Mouse (Mus musculus) natural killer cell, adult 2 months (primary cell): ENCODE measurements around the gene Crlf3.

ENCODE experiments used
- DNase-seq, 2 experiments: peaks; one replicate each; pipeline ENCODE4 v3.0.0; 2022; ENCODE audit warnings: low spot score in 2 of 2

The Crlf3 gene

DNA sequence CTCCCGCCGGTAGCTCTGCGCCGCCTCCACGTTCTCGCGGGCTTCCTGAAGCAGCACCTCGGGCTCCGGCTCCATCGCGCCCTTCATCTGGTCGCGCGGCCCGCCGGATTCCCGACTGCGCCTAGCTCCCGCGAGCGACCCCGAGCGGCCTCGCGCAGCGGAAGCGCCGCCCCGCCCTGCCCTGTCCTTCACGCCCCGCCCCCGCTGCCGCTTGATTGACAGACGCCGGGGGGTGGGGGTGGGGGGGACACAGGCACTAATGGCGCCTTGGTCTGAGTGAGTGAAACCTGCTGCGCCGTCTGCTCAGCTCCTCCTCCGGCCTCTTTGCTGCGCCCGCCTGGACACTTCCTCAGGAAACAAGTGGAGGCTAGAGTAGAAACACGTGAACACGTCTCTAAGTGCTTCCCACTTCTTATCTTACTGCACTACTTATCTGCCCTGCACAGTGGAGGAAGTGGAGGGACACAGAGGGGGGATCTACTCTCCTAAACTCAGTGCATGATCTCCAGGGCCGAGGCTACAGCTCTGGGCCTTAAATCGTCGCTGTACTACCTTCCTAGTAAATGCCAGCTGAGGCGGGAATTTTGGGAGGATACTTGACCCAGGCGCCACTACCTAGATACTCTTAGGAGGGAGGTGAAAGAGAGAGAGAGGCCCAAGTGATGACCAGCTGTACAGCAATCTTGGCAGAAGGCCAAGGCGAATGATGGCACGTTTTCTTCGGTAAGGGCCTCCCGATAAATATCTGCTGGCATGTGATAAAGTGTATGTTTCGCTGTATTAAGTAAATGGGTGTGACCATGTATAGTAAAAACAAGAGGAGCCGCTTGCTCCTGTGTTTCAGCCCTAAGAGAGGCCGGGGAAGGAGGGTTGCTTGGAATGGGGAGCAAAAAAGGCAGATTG is at the start of gene Crlf3:
Crlf3 (minus strand) TSS at position 166 of the 903 bp plus-strand sequence.
- peak; percentile 91 to 93 for DNase-seq

DNA sequence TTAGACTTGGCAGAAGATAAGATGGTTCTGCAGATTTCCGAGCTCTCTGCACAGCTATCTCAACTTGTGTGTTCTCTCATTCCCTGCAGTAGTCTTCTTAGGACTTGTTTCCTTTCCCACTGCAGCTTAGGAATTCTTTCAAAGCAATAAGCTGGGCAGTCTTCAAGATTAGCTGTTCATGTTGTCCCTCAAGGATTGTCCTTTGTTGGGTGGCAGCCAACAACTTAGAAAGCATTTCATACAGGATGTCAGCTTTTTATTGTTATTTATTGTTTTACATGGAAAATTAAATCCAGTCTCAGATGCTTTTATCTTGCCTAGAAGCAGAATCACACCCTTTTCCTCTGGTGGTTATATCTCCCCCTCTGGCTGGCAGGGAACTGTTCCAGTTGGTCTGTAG is 35.6 kb upstream of the Crlf3 start:
- no peak for DNase-seq

DNA sequence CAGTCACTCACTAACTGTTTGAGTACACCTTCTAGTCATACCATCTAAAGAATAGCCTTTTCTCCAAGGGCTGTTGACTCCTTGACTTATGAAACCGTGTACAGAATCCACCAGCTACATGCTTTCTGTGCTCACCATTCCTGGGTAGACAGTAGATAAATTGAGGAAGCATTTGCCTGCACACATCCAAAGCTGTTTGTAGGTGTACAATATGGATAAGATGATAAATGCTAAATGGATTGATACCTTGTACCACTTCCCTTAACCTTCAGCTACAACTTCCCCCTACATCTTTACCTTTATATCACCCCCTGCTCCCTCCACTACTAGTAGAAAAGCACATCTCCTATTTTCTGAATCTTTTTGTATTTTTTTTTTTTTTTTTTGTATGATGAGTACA is 23.6 kb upstream of the Crlf3 start:
- no peak for DNase-seq

DNA sequence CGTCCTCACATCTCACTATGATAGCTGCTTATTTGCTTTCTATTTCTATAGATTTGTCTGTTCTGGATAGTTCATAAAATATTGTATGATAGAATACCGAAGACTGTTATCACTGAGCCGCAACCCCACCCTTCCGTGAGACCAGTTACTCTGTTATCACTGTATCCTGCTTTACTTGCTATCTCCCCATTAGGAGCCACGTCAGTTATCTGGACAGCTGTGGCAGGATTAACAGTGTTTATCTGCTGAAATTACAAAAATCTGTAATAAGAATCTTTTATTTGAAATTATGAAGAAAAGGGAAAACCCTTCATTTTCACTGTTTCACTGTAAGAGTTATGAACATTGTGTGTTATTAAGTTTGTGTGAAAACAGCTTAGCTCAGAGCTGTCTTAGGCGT is 20.5 kb upstream of the Crlf3 start:
- no peak for DNase-seq

DNA sequence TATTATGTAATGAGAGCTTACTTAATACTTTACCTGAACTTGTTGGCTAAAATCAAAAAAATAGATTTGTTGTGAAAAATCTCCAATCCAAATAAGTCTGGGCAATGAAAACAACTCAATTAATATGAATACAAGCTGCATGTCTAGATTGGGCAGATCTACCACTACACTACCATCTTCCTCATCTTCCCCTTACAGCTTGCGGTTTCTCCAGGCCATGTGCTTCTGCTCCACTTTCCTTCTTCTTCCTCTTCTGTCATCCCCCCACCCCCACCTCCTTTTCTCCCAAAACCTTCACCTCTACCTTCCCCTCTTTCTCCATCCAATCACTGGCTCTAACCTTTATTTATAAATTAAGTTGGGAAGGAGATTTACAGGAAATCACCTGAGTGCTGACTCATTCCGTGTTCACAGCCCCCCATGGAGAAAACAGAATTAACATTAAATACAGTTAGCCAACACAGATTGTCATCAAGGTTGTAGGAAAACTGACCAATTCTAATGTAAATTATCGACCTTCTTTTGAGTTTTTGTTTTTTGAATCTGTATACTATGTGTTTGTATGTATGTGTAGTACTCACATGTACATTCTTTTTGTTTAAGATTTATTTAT is 17.8 kb upstream of the Crlf3 start:
- no peak for DNase-seq

DNA sequence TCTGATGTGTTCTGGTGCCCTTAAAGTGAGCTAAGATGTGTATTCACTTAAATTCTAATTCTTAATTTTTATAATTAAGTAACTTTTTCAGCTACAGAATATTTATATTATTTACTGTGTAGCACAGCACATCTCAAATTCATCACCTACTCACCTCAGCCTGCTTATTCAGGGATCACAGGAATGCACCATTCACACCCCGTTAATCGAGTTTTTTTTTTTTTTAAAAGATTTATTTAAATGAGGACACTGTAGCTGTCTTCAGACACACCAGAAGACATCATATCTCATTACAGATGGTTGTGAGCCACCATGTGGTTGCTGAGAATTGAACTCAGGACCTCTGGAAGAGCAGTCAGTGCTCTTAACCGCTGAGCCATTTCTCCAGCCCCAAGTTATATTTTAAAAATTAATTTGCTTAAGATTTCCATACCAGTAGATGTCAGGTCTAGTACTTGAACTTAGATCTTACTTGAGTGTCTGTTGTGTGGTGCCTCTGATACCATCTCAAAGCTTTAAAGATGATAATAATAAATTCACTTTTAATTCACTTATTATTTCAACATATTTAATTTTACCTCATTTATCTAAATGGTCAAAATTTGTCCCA is 9.9 kb upstream of the Crlf3 start:
- no peak for DNase-seq

DNA sequence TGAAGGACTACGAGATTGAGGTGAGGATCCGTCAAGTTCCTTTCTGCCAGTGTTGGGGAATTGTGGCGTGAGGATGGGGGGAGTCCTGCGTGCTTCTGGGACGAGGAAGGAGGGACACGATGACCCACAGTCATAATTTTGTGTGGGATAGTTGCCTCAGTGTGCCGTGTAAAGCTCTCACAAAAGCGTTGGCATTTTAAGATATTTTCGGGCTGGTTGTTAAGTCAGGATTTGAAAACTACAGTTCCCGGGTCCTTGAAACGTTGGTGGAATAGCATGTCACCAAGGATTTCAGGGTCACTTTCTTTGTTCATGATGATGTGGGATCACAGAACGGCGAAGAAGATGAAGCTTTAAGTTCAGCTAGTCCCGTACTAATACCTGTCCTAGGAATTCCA is 9.0 kb upstream of the Crlf3 start:
- no peak for DNase-seq

DNA sequence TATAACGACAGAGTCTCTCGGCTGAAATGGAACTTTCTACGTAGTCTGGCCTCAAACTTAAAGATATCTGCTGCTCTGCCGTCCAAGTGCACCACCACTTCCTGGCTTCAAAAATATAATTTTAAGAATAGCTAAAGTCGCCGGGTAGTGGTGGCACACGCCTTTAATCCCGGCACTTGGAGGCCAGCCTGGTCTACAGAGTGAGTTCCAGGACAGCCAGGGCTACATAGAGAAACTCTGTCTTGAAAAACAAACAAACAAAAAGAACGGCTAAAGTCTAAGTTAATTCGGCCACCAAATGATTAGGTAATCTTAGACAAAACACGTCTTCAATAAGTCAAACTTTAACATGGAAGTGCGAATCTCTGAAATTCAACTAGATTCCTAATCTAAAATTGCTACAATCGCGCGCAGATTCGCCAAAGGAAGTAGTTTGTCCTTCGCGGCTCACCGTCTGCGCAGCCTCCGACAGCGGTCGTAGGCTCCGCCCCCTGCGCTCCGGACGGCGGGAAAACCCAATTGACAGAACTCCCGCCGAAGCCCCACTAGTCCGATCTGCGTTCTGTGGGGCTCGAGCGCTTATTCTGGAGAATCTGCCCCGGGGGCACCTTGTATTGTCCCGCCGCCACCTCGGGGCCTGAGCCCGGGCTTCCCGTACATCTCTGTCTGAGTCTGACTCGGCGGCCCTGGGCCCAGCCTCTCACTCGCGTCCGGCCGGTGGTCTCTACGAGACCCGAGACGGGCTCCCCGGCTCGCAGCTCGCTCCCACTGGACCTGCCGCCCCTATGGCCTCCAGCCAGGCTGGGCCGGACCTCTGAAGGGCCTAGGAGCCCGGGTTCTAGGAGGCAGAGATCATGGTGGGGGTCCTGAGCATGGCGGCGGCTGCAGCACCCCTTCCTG is 8.4 kb upstream of the Crlf3 start, which contains the start of gene Atad5:
Atad5 (plus strand) TSS at position 484 of the 900 bp plus-strand sequence.
- peak; percentile 82 to 86 for DNase-seq

DNA sequence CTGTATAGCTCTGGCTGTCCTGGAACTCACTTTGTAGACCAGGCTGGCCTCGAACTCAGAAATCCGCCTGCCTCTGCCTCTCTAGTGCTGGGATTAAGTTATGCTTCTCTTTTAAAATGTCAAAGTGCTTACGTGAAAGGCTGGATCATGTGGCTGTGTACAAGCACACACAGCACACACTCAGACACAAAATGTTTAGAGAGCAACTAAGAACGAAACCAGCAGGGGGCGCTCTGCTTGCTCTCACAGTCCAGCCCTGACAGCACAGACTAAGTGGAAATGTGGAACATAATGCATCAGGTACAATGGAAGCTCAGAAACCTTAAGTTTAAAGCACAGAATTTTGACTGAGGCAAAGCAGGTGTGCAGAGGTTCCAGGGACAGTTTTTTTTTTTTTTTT is 6.1 kb upstream of the Crlf3 start:
- DNase-seq: peak; percentile 85 to 92

DNA sequence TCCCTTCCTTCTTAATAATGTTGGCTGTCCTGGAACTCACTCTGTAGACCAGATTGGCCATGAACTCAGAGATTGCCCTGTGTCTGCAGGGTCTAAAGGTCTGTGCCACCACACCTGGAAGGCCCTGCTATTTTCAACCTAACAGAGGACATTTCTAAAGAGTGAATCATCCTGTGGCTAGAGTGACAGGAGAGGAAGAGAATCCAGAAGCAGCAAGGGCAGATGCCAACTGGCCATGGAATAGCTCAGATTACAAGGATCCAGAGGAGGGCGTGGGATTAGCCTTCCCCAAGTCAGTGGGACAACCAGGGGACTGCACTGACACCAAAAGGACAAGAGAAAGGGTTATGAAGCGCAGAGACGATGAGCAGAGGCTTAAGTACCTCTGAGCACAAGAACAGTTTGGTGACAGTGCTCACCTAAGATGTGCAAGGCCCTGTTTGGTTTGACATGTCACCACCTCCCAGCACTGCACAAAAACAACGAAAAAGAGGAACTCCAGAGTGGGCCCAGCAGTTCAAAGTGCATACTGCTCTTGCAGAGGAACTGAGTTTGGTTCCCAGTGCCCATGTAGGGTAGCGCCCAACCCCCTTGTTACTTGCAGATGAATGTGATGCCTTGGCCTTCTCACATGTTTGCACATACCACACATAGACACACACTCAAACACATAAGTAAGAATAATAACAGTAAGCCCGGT is 4.7 kb upstream of the Crlf3 start:
- peak in 1 of 2 experiments; percentile 48 for DNase-seq

DNA sequence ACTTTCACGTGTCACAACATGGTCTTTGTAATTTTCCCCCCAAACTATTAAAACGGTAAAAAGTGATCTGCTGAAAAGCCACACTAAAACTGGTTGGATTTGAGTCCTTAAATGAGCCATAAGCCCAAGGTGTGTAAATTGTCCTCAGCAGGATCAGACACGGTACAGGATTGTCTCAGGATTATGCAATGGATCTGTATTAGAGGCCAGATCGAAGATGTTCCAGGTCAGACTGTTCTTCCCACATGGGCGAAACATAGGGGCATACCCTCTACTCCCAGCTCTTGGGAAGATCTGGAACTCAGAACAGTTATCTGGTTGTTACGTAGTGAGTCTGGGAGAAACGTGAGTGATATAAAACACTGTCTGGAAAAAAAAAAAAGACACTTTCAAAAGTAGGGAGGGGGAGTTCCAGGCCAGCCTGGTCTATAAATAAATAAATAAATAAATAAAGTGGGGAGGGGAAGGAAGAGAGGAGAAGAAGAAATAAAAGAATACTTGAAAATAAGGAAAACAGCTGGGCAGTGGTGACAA is 1.1 kb upstream of the Crlf3 start:
- no peak for DNase-seq

DNA sequence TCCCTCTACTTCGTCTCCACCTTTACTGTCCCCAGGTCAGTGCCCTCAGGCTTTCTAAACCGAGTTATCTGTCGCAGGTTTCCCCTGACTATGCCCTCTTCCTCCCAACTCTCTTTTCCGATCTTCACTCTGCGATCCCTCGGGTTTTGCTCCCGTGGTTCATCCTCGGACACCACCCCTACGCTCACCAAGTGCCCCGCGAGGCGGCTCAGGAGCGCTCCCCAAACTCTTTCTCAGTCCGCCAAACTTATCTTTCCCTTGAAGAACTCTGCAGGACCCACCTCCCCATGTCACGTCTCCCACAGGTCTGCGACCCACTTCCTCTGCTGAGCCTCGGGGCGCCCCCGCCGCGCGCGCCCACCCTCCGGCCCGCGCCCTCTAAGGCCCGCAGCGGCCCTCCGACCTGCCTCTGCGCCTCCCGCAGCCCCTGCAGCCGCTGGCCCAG is 388 bp downstream of the Crlf3 start:
- no peak for DNase-seq

DNA sequence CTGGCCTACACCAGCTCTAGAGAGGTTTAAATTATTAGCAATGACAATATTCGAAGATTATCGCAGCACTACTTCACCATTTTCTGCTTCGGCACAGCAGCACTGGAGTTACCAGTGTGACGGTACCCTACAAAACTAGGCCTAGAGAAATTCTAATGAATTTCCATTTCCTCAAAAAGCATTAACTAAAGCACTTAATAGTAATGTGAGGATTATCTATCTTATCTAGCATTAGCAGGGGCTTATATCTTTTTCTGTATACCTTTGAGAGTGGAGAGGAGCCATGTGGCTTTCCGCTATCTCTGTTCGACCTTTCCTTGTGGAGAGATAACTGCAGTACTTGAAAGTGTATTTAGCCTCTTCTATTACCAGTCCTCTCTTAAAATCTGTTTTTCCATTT is 1.0 kb downstream of the Crlf3 start:
- no peak for DNase-seq

DNA sequence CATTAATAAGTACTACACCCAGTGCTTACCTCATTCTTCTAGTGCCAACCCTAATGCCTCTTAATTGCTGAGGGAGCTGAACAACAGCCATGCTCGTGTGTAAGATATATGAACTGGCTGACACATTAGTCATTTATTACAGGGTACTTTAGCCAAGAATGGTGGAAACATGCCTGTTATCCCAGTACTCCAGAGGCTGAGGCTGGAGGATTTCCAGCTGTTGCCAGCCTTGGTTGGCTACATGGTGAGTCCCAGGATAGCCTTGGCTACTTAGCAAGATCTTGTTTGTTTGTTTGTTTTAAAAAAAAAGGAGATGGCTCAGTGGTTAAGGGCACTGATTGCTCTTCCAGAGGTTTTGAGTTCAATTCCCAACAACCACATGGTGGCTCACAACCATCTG is 2.0 kb downstream of the Crlf3 start:
- DNase-seq: no peak

DNA sequence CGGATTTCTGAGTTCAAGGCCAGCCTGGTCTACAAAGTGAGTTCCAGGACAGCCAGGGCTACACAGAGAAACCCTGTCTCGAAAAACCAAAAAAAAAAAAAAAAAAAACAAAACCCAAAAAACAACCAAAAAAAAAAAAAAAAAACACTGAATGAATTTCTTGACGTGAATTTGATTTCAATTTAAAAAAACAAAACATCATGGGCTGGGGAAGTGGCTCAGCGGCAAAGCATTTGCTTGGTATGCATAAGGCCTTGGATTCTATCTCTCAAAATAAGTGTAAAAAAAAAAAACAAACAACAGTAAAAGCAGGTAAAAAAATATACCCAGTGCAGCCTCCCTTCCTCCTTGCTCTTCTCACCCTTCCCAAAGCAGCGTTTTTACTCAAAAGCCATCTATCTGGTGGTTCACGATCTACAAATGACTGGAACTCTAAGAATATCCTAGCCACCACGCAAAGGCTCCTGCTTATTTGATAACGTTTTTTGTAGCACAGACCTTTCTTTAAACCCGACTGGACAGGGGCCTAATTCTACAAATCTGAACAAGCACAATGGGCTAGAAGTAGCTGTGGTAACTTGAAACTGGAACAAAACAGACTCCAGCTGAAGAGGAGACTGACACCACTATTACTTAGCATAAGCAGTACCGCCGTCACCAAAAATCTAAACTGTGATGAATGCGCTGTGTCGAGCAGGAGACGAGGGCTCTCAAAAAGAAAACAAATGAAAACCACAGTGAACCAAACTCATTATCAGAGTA is 2.8 kb downstream of the Crlf3 start:
- DNase-seq: peak in 1 of 2 experiments; percentile 38

DNA sequence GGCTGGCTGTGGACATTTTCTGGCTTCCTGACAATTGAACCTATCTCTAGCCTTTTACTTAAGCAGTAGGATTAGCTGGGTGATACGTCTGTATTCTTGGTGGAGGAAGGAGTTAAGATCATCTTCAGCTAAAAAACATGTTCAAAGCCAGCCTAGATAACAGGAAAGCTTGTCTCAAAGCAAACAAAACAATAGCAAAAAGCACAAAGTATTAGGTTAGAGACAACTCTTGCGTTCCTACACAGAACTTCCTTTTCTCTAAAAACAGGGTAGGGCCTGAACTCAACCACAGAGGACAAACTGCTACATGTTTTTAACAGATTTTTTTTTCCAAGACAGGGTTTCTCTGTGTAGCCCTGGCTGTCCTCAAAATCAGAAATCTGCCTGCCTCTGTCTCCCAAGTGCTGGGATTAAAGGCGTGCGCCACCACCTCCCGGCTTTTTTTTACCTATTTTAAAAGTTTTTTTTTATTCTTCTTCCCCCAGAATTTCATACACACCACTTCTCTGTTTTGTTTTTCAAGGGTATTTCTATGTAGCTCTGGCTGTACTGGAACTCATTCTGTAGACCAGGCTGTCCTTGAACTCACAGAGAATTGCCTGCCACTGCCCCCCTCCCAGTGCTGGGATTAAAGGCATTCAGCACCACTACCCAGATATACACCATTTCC is 5.0 kb downstream of the Crlf3 start:
- no peak for DNase-seq

DNA sequence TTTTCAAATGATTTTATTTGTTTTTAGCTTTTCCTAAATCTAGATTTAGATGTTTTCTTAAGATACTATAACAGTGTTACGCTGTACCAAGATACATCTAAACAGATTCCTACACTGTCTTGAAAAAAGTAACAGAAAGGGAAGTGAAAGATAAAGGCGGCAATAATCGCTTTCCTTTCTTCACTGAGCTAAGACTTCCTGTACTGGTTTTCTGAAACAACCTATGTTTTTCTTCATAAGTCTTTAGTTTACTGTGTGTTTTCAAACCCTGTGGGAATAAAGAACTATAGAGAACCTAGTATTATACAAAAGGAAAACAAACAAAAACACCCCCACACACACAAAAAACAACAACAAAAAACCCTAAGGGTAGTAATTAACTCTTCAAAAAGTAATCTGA is 8.4 kb downstream of the Crlf3 start:
- DNase-seq: no peak

DNA sequence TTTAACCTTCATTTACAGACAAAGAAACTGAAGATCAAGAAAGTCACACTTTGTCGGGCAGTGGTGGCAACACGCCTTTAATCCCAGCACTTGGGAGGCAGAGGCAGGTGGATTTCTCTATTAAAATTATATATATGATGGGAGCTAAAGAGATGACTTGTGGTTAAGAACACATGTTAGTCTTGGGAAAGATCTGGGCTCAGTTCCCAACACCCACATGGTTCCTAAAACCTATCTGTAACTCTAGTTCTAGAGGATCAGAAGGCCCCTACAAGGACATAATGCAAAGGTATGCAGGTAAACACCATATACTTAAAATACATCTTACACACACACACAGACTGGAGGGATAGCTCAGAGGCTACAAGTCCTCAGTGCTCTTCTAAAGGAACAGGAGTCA is 9.8 kb downstream of the Crlf3 start:
- DNase-seq: no peak

DNA sequence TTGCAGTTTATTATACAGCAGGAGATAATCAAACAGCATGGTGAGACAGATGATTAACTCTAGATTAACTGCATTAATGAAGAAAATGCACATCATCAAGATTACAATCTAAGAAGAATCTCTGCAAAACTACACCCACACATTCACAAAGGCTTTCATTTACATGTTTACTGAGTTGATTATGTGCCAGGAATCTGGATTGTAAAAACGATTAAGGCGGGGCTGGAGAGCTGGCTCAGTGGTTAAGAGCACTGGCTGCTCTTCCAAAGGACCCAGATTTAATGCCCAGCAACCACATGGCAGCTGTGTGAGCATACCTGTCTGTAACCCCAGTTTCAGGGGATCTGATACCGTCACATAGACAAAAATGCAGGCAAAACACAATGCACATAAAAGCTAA is 11.0 kb downstream of the Crlf3 start:
- DNase-seq: no peak
